Mouse (Mus musculus) left cerebral cortex, adult 18-20 months (tissue): Measurements from ENCODE around the gene Atg4c. TPM values are rescaled to one million over a fixed set of nuclear protein-coding genes. Genes with fewer than 3 reads are reported as not detected.
A peak's percentile ranks its signal among the peaks of the same experiment; 100 is the strongest.

Experiments used
- DNase-seq, 2 experiments: peaks; one replicate each; pipeline ENCODE4 v3.0.0; 2021 to 2022; ENCODE audit warnings: low spot score in 2 of 2, mixed read lengths in 1 of 2
- long read RNA-seq, 2 experiments: library from polyadenylated mRNA; stranded (forward); transcript quantifications; one replicate each; pipeline ENCODE4 v2.0.0; 2021
- total RNA-seq, 2 experiments: library from RNA; stranded (reverse); gene quantifications; 2 replicates each; pipeline ENCODE4 v1.2.3; 2021

The Atg4c gene
- 10 to 100 TPM; 42.7 to 44.2 TPM for total RNA-seq
- long read RNA-seq, experiment 1, transcript Atg4c-201 (11 exons, 3,178 nt) = major isoform, 31 of 54 reads
- long read RNA-seq, experiment 1, transcript Atg4c-203 (11 exons, 2,792 nt) = minor isoform, 7 of 54 reads
- long read RNA-seq, experiment 1, partial matches to known transcripts = 3 of 54 reads
- long read RNA-seq, experiment 1, other reads (novel, unspliced or antisense) = 13 of 54 reads
- long read RNA-seq, experiment 2, transcript Atg4c-201 (11 exons, 3,178 nt) = major isoform, 19 of 35 reads
- long read RNA-seq, experiment 2, partial matches to known transcripts = 3 of 35 reads
- long read RNA-seq, experiment 2, other reads (novel, unspliced or antisense) = 10 of 35 reads

GRCm38 (mm10) chr4:99193810-99194582 is at the start of gene Atg4c:
Gene Atg4c, plus strand, starts transcription at chr4:99193934.
- peak; percentile 82 to 89 for DNase-seq

- no peak for DNase-seq
These were observed 42.3 kb upstream of the Atg4c start for GRCm38 (mm10) chr4:99151434-99151833.

- DNase-seq = no peak
These were observed 41.7 kb upstream of the Atg4c start for GRCm38 (mm10) chr4:99151885-99152558.

- no peak for DNase-seq
These were observed 37.0 kb upstream of the Atg4c start for GRCm38 (mm10) chr4:99156641-99157307.

- DNase-seq = no peak
These were observed 35.2 kb upstream of the Atg4c start for GRCm38 (mm10) chr4:99158495-99158894.

- DNase-seq = no peak
These were observed 33.3 kb upstream of the Atg4c start for GRCm38 (mm10) chr4:99160414-99160813.

- DNase-seq = no peak
These were observed 32.8 kb upstream of the Atg4c start for GRCm38 (mm10) chr4:99160899-99161298.

- DNase-seq = peak in 1 of 2 experiments; percentile 6
These were observed 32.2 kb upstream of the Atg4c start for GRCm38 (mm10) chr4:99161457-99161971.

- DNase-seq = no peak
These were observed 30.7 kb upstream of the Atg4c start for GRCm38 (mm10) chr4:99163001-99163400.

- DNase-seq = no peak
These were observed 30.2 kb upstream of the Atg4c start for GRCm38 (mm10) chr4:99163547-99163946.

- no peak for DNase-seq
These were observed 24.9 kb upstream of the Atg4c start for GRCm38 (mm10) chr4:99168869-99169268.

GRCm38 (mm10) chr4:99174265-99174664 is 19.5 kb upstream of the Atg4c start:
- DNase-seq = no peak

GRCm38 (mm10) chr4:99176841-99177240 is 16.9 kb upstream of the Atg4c start:
- DNase-seq = no peak

- DNase-seq = no peak
These were observed 16.5 kb upstream of the Atg4c start for GRCm38 (mm10) chr4:99177255-99177654.

- DNase-seq = no peak
These were observed 14.9 kb upstream of the Atg4c start for GRCm38 (mm10) chr4:99178851-99179250.

- no peak for DNase-seq
These were observed 14.2 kb upstream of the Atg4c start for GRCm38 (mm10) chr4:99179446-99180120.

GRCm38 (mm10) chr4:99180921-99181320 is 12.8 kb upstream of the Atg4c start:
- DNase-seq = no peak

GRCm38 (mm10) chr4:99181739-99182419 is 11.9 kb upstream of the Atg4c start:
- DNase-seq = no peak

GRCm38 (mm10) chr4:99182660-99183431 is 10.9 kb upstream of the Atg4c start:
- DNase-seq = no peak
